Mouse (Mus musculus): ENCODE measurements at regions not wholly inside any gene's neighbourhood (a gene's known extent, or its start where the extent isn't known, plus 50 kb on each side); places are given as distances from the start of the nearest gene placed in this dataset.

GRCm38 (mm10) chr13:99057696-99058095 is 73.3 kb upstream of the 1700024P04Rik start:
- no peak for DNase-seq
- no peak for TF ChIP-seq CTCF (conservative IDR thresholded peaks at IDR 0.05; ENCODE audit: insufficient read depth, insufficient read length, low read depth, low read length)
- no peak for TF ChIP-seq POLR2A (IDR thresholded peaks at IDR 0.05; ENCODE audit: low read depth, low read length)
- WGBS, result 75% methylated on average over 6 of the region's 6 CpGs
- no peaks in the 10 kb centered on the region for H3K36me3 ChIP-seq (ENCODE audit: control insufficient read depth, insufficient read depth, low read length)
- H3K27ac ChIP-seq (ENCODE audit: insufficient read depth, low read depth, low read length), result no peak overlapping the region
- H3K4me3 ChIP-seq (ENCODE audit: insufficient read depth, low read depth, low read length), result no peak overlapping the region
- H3K4me1 ChIP-seq (ENCODE audit: control insufficient read depth, insufficient read depth, low read length), result no peaks in the 10 kb centered on the region
- no peaks in the 10 kb centered on the region for H3K27me3 ChIP-seq (replicated peaks; ENCODE audit: control insufficient read depth, insufficient read depth, low read length)

GRCm38 (mm10) chr13:99057293-99057588 is 72.9 kb upstream of the 1700024P04Rik start:
- TF ChIP-seq CTCF (conservative IDR thresholded peaks at IDR 0.05; ENCODE audit: insufficient read depth, insufficient read length, low read depth, low read length) (no peak), POLR2A (IDR thresholded peaks at IDR 0.05; ENCODE audit: low read depth, low read length) (no peak)
- H3K36me3 ChIP-seq (ENCODE audit: control insufficient read depth, insufficient read depth, low read length), result no peaks in the 10 kb centered on the region
- 74% methylated on average over 3 of the region's 3 CpGs for WGBS
- no peak overlapping the region for H3K27ac ChIP-seq (ENCODE audit: insufficient read depth, low read depth, low read length)
- H3K27me3 ChIP-seq (replicated peaks; ENCODE audit: control insufficient read depth, insufficient read depth, low read length), result no peaks in the 10 kb centered on the region
- H3K4me3 ChIP-seq (ENCODE audit: insufficient read depth, low read depth, low read length), result no peak overlapping the region
- DNase-seq, result no peak
- no peaks in the 10 kb centered on the region for H3K4me1 ChIP-seq (ENCODE audit: control insufficient read depth, insufficient read depth, low read length)

GRCm38 (mm10) chr13:99056432-99057292 is 72.3 kb upstream of the 1700024P04Rik start:
- DNase-seq, result no peak
- Histone ChIP-seq H3K36me3 (ENCODE audit: control insufficient read depth, insufficient read depth, low read length) (no peaks in the 10 kb centered on the region), H3K27me3 (replicated peaks; ENCODE audit: control insufficient read depth, insufficient read depth, low read length) (no peaks in the 10 kb centered on the region), H3K27ac (ENCODE audit: insufficient read depth, low read depth, low read length) (no peak overlapping the region), H3K4me1 (ENCODE audit: control insufficient read depth, insufficient read depth, low read length) (no peaks in the 10 kb centered on the region), H3K4me3 (ENCODE audit: insufficient read depth, low read depth, low read length) (no peak overlapping the region)
- 80% methylated on average over 19 of the region's 19 CpGs for WGBS
- TF ChIP-seq CTCF (conservative IDR thresholded peaks at IDR 0.05; ENCODE audit: insufficient read depth, insufficient read length, low read depth, low read length) (no peak), POLR2A (IDR thresholded peaks at IDR 0.05; ENCODE audit: low read depth, low read length) (no peak)

DNA sequence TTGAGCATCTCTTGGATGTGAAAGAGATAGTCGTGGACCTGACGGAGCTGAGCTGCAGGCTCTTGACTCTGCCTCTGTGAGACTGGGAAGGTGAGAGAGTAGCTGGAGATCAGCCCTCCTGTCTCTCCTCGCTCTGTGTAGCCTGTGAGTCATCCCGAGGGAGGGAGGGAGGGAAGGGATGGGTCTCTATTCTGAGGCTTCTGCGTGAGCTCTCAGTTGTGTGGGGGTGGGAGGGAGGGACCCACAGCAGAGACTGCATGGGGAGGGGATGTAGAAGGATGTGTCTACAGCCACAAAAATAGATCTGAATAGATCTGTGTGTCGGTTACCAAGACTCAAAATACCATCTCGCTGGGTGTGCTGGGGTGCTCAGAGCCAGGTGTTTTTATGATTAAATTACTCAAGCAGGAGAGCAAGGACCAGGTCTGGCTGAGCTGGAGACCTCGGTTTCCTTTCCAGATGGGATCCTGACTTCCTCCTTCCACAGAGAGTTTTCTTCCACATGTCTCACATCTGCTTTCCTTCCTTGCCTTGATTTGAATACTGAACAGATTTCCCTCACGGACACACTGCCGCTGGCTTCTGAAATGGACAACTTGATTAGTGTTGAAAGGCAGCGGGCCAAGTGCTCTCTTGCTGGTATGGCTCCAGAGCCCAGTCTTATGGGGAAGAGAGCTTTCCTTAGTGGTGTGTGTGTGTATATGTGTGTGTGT is 71.4 kb upstream of the 1700024P04Rik start:
- Histone ChIP-seq H3K27ac (ENCODE audit: insufficient read depth, low read depth, low read length) (no peak overlapping the region), H3K36me3 (ENCODE audit: control insufficient read depth, insufficient read depth, low read length) (no peaks in the 10 kb centered on the region), H3K27me3 (replicated peaks; ENCODE audit: control insufficient read depth, insufficient read depth, low read length) (no peaks in the 10 kb centered on the region), H3K4me3 (ENCODE audit: insufficient read depth, low read depth, low read length) (no peak overlapping the region), H3K4me1 (ENCODE audit: control insufficient read depth, insufficient read depth, low read length) (no peaks in the 10 kb centered on the region)
- no peak for DNase-seq
- WGBS, result 35% methylated on average over 11 of the region's 11 CpGs
- no peak for TF ChIP-seq CTCF (conservative IDR thresholded peaks at IDR 0.05; ENCODE audit: insufficient read depth, insufficient read length, low read depth, low read length)
- TF ChIP-seq POLR2A (IDR thresholded peaks at IDR 0.05; ENCODE audit: low read depth, low read length), result no peak

DNA sequence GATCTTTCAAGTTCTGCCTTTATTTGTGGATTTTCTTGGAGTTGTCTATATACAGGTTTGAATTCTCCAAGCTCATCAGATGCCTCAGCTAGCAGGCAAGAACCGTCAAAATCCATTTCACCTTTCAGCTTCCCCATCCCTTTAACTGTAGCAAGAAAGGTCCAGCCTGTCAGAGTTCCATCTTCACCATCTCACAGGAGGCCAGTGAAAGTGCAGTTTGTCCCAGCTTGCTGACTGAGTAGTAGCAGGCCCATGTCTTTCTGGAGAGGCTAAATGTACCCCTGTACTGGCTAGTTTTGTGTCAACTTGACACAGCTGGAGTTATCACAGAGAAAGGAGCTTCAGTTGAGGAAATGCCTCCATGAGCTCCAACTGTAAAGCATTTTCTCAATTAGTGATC is 67.7 kb upstream of the 1700024P04Rik start:
- TF ChIP-seq CTCF (conservative IDR thresholded peaks at IDR 0.05; ENCODE audit: insufficient read depth, insufficient read length, low read depth, low read length) (no peak), POLR2A (IDR thresholded peaks at IDR 0.05; ENCODE audit: low read depth, low read length) (no peak)
- WGBS, result 84% methylated on average over 1 of the region's 1 CpGs
- no peaks in the 10 kb centered on the region for H3K27me3 ChIP-seq (replicated peaks; ENCODE audit: control insufficient read depth, insufficient read depth, low read length)
- no peak overlapping the region for H3K27ac ChIP-seq (ENCODE audit: insufficient read depth, low read depth, low read length)
- no peaks in the 10 kb centered on the region for H3K36me3 ChIP-seq (ENCODE audit: control insufficient read depth, insufficient read depth, low read length)
- no peak for DNase-seq
- H3K4me1 ChIP-seq (ENCODE audit: control insufficient read depth, insufficient read depth, low read length), result peaks cover 5% of the 10 kb centered on the region
- no peak overlapping the region for H3K4me3 ChIP-seq (ENCODE audit: insufficient read depth, low read depth, low read length)

DNA sequence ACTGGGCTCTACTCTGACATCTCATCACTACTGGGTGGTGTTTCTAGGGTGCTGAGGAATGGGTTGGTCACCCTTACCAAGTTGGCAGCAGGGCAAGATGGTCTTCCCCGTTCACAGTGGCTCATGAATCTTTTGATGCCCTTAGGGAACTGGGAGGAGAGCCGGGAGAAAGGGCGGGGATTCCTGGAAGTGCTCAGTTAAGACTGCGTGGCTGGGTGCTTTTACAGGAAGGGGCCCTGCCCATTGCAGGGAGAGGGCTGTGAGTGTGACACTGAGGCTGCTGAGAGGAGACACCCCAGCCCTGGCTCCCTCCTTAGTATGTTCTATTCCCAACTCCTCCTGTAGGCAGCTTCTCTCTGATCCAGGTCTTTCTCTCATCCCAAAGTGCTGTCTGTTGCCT is 65.3 kb upstream of the 1700024P04Rik start:
- no peak overlapping the region for H3K4me3 ChIP-seq (ENCODE audit: insufficient read depth, low read depth, low read length)
- peak; percentile 71 for DNase-seq
- H3K27me3 ChIP-seq (replicated peaks; ENCODE audit: control insufficient read depth, insufficient read depth, low read length), result no peaks in the 10 kb centered on the region
- WGBS, result 21% methylated on average over 4 of the region's 4 CpGs
- no peak for TF ChIP-seq CTCF (conservative IDR thresholded peaks at IDR 0.05; ENCODE audit: insufficient read depth, insufficient read length, low read depth, low read length)
- TF ChIP-seq POLR2A (IDR thresholded peaks at IDR 0.05; ENCODE audit: low read depth, low read length), result no peak
- H3K27ac ChIP-seq (ENCODE audit: insufficient read depth, low read depth, low read length), result no peak overlapping the region
- peaks cover 5% of the 10 kb centered on the region for H3K4me1 ChIP-seq (ENCODE audit: control insufficient read depth, insufficient read depth, low read length)
- no peaks in the 10 kb centered on the region for H3K36me3 ChIP-seq (ENCODE audit: control insufficient read depth, insufficient read depth, low read length)

DNA sequence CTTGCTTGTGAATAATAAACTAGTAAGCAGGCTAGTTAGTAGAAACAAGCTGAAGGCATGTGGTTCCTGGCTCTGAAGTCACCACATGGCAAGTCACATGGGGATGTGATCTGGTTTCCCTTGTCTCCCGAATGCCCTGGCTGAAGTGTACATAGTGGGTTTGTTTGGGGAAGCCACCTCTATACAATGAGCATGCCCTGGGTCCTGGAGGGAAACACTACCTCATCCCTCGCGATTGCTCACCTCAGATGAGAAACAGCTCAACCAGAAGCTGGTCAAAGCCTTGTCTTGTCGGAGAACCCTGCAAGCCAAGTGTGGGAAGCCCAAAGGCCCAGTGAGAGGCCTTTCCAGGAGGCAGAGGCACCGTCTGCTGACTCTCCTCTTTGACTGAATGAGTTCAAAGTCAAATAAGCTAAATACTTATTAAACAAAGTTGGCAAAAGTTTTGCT is 64.3 kb upstream of the 1700024P04Rik start:
- Histone ChIP-seq H3K27ac (ENCODE audit: insufficient read depth, low read depth, low read length) (peak overlapping the region; percentile 73), H3K36me3 (ENCODE audit: control insufficient read depth, insufficient read depth, low read length) (no peaks in the 10 kb centered on the region), H3K27me3 (replicated peaks; ENCODE audit: control insufficient read depth, insufficient read depth, low read length) (no peaks in the 10 kb centered on the region), H3K4me1 (ENCODE audit: control insufficient read depth, insufficient read depth, low read length) (peaks cover 5% of the 10 kb centered on the region), H3K4me3 (ENCODE audit: insufficient read depth, low read depth, low read length) (no peak overlapping the region)
- TF ChIP-seq POLR2A (IDR thresholded peaks at IDR 0.05; ENCODE audit: low read depth, low read length), result no peak
- TF ChIP-seq CTCF (conservative IDR thresholded peaks at IDR 0.05; ENCODE audit: insufficient read depth, insufficient read length, low read depth, low read length), result no peak
- 55% methylated on average over 5 of the region's 5 CpGs for WGBS
- DNase-seq, result peak; percentile 88

All from kidney, adult 2 months (tissue).